Mouse (Mus musculus) central nervous system, embryonic 18 days (tissue): Measurements from ENCODE around the gene Amph. TPM values are rescaled to one million over a fixed set of nuclear protein-coding genes. Genes with fewer than 3 reads are reported as not detected.

ENCODE experiments used
- polyA plus RNA-seq: library from polyadenylated mRNA; depleted of rRNA; stranded (reverse); fragments of >200 nt; gene quantifications from 2 replicates; pipeline ENCODE4 v1.2.3, GENCODE M21; 2012; rRNA removed

Gene Amph
- polyA plus RNA-seq: 108 and 112 TPM in 2 replicates

DNA sequence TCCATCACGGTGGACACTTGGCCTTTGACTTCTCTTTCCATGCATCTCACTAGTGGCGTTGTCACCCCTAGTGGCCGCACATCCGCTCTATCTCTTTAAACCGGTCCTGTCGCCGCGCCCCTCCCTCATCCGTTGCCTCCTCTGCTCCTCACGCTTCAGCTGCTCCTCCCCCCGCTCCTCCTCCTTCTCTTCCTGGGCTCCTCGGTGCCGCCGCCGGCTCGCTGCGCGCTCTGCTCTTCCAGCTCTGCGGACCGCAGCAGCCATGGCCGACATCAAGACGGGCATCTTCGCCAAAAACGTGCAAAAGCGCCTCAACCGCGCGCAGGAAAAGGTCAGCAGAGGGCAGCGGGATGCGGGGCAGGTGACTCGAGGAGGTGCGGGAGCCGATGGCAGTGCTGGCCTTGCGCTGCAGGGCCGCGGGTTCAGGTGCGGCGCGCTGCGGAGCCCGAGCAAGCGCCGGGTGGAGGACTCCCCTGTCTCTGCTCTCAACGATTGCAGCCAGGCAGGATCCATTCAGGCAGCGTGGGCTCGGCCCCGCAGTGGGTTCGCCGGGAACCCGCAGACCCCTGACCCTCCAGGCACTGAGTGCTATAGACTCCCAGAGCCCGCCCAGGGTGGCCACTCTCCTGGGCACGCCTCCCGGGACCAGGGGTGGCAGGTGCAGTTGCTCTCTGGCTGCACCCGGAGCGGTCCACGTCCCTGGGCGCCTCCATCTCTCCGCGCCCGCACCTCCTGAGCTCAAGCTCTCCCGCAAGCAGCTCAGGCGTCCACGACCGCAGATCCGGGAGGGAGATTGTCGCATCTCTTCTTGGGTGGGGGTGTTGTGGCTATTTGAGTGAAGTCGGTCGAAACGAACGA lies at the start of gene Amph:
TSS of gene Amph (plus strand) at position 35 of the 858 bp plus-strand sequence.

Other genes starting within 250 kb of the Amph start
- gene Vps41, start 230.9 kb upstream of the Amph start, polyA plus RNA-seq: 91.0 and 91.5 TPM in 2 replicates